Mouse (Mus musculus) liver, postnatal 0 days (tissue): ENCODE results near the gene Clic4. TPM values are rescaled to one million over a fixed set of nuclear protein-coding genes. Genes with fewer than 3 reads are reported as not detected.
A peak's percentile ranks its signal among the peaks of the same experiment; 100 is the strongest.

Source experiments
- ATAC-seq: fragments of 200-750 bp; cut with Nextera tagmentation; 2 replicates; pipeline ENCODE4 v1.8.0; 2017; ENCODE audit warnings: mild to moderate bottlenecking, moderate library complexity
- DNase-seq: peaks from one replicate; pipeline ENCODE4 v3.0.0-alpha.2; 2016
- H3K27ac ChIP-seq: fragments of 300-500 bp; sonication (generic); 2 replicates; pipeline ENCODE4 v1.5.1; 2014; ENCODE audit warnings: antibody characterized with exemption, moderate library complexity, mild to moderate bottlenecking, low read depth
- H3K27me3 ChIP-seq: fragments of 300-500 bp; sonication (generic); 2 replicates; pipeline ENCODE4 v1.6.1; 2014; ENCODE audit warnings: low read length, control low read depth, mixed read lengths; ENCODE audit not compliant: insufficient read depth
- H3K36me3 ChIP-seq: fragments of 300-500 bp; sonication (generic); replicated peaks from 2 replicates; pipeline ENCODE4 v1.6.1; 2014; ENCODE audit warnings: mild to moderate bottlenecking, control low read depth, low read length, moderate library complexity, mixed read lengths; ENCODE audit not compliant: insufficient read depth
- H3K4me1 ChIP-seq: fragments of 300-500 bp; sonication (generic); 2 replicates; pipeline ENCODE4 v1.6.1; 2014; ENCODE audit warnings: antibody characterized with exemption, mild to moderate bottlenecking, control low read depth; ENCODE audit not compliant: insufficient read depth
- H3K4me2 ChIP-seq: fragments of 300-500 bp; sonication (generic); 2 replicates; pipeline ENCODE4 v1.6.1; 2014; ENCODE audit warnings: low read depth, mild to moderate bottlenecking, low read length, moderate library complexity, mixed read lengths
- H3K4me3 ChIP-seq: fragments of 300-500 bp; sonication (generic); 2 replicates; pipeline ENCODE4 v1.5.1; 2014; ENCODE audit warnings: low read depth, low read length
- H3K9ac ChIP-seq: fragments of 300-500 bp; sonication (generic); replicated peaks from 2 replicates; pipeline ENCODE4 v1.6.1; 2014; ENCODE audit warnings: mild to moderate bottlenecking, moderate library complexity
- H3K9me3 ChIP-seq: fragments of 300-500 bp; sonication (generic); 2 replicates; pipeline ENCODE4 v1.6.1; 2016; ENCODE audit warnings: mild to moderate bottlenecking, control low read depth, low read length, mixed read lengths
- CTCF ChIP-seq: sonication (generic); IDR thresholded peaks from 2 replicates; pipeline ENCODE4 v1.5.1; 2016; ENCODE audit warnings: antibody characterized with exemption, low read depth
- EP300 ChIP-seq: IDR thresholded peaks from 2 replicates; pipeline ENCODE4 v1.6.1; 2016; ENCODE audit warnings: antibody characterized with exemption, low read depth, mild to moderate bottlenecking
- WGBS: fragments of 180-500 bp; shearing (Covaris S2); extraction: QIAGEN DNeasy Blood & Tissue Kit; methylation state at CpG from one replicate; pipeline ENCODE4 v1.1.7; 2014; ENCODE audit not compliant: insufficient replicate concordance; 5-methylcytosine and 5-hydroxymethylcytosine counted together
- polyA plus RNA-seq: library from polyadenylated mRNA; unstranded; fragments of >200 nt; fragmentation: Nextera tagmentation; extraction: Ambion mirVana; gene quantifications from 2 replicates; pipeline ENCODE4 v1.2.1, GENCODE M21; 2015

Gene Clic4
- polyA plus RNA-seq, 1 experiment from 2014 or later, result 64.6 TPM

DNA sequence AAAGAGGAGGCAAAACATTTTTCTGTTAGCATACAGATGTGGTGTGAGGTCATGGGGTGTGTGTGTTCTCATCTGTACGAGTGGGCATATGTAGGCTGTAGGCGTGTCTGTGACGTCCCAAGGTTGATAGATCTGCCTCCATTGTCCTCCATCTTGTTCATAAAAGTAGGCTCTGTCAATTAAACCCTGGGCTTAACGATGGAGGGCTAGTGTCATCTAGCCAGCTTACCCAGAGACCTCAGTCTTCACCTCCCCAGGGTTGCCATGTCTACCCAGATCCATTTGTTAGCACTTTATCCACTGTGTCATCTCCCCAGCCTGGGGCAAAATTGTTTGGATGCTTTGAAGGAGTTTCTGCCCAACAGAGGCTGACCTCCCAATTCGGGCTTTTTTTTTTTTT, 67.9 kb downstream of the Clic4 start:
- TF ChIP-seq EP300, result no peak
- TF ChIP-seq CTCF, result no peak
- ATAC-seq, result no peak
- Histone ChIP-seq H3K4me3 (no peak overlapping the region), H3K4me1 (peaks cover 19% of the 10 kb centered on the region), H3K27ac (no peak overlapping the region), H3K36me3 (no peaks in the 10 kb centered on the region), H3K27me3 (peaks cover 8% of the 10 kb centered on the region; the same call in 1 of the 2 replicates), H3K4me2 (no peak overlapping the region), H3K9me3 (no peaks in the 10 kb centered on the region), H3K9ac (no peak overlapping the region)
- WGBS, result 41% methylated on average over 5 of the region's 5 CpGs
- no peak for DNase-seq

DNA sequence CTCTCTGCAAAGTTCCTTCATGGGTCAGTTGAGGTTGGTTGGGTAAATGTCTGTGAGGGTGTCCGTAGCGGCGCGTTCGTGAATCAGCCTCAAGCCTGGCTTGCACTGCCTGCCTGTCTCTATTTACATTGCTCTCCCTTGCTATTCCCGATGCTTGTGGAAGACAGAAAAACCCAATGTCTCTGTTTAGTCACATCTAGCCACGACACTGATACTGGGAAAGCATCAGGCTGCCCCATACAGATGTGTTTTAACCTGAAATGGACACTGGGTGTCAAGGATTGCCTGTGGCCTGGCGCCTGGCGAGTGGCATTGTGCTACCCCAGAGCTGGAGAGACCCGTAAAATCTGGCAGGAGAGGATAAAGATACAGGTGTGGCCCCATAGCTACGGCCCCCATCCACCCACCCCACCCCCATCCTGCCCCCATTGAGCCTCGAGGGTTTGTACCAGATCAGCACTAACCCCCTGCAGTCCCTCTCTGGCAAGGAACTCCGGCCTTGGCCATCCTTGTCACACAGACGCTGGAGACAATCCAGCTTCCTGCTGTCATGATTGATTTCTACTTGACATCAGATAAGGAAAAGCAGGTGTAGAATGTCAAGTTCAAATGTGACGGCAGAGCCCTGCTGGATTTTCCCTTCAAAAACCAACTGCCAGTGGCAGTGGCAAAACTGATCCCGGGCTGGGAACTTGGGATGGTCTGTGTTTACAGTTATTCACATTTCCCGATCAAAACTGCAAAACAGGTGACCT, 68.6 kb downstream of the Clic4 start:
- TF ChIP-seq CTCF (no peak), EP300 (no peak)
- Histone ChIP-seq H3K9ac (no peak overlapping the region; the same call in 1 of the 2 replicates), H3K27ac (peak overlapping the region; percentile 74), H3K36me3 (no peaks in the 10 kb centered on the region), H3K27me3 (peaks cover 8% of the 10 kb centered on the region; the same call in 1 of the 2 replicates), H3K4me2 (peak overlapping the region; percentile 66), H3K9me3 (no peaks in the 10 kb centered on the region), H3K4me1 (peaks cover 19% of the 10 kb centered on the region), H3K4me3 (peak overlapping the region; percentile 32; the same call in 1 of the 2 replicates)
- 20% methylated on average over 17 of the region's 17 CpGs for WGBS
- DNase-seq (no peak), ATAC-seq (no peak; the same call in 1 of the 2 replicates)

DNA sequence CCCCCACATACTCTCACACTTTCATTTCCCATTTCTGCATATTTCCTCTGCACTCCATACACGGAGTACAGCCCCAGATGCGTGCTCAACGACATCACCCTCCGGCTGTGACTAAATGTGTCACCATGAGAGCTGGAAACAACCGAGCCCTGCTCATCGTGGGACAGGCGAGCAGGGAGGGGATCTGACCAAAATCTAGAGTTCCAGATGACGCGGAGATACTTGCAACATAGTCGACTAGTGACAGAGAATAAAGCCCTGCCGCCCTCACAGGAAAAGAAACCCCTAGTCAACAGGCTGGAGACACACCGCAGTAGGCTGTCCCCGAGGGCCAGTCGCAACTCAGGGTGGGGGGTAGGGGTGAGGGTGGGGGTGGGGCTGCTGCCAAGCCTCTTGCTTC, 69.3 kb downstream of the Clic4 start:
- no peaks in the 10 kb centered on the region for H3K9me3 ChIP-seq
- WGBS, result under 1% methylated on average over 14 of the region's 14 CpGs
- ATAC-seq (peak; percentile 66), DNase-seq (peak; percentile 62)
- peak overlapping the region; percentile 39 for H3K9ac ChIP-seq
- H3K4me3 ChIP-seq, result peak overlapping the region; percentile 32
- H3K4me2 ChIP-seq, result peak overlapping the region; percentile 66
- H3K27ac ChIP-seq, result peak overlapping the region; percentile 74
- TF ChIP-seq EP300 (no peak), CTCF (no peak)
- H3K36me3 ChIP-seq, result no peaks in the 10 kb centered on the region
- H3K27me3 ChIP-seq, result peaks cover 8% of the 10 kb centered on the region; the same call in 1 of the 2 replicates
- H3K4me1 ChIP-seq, result peaks cover 19% of the 10 kb centered on the region

DNA sequence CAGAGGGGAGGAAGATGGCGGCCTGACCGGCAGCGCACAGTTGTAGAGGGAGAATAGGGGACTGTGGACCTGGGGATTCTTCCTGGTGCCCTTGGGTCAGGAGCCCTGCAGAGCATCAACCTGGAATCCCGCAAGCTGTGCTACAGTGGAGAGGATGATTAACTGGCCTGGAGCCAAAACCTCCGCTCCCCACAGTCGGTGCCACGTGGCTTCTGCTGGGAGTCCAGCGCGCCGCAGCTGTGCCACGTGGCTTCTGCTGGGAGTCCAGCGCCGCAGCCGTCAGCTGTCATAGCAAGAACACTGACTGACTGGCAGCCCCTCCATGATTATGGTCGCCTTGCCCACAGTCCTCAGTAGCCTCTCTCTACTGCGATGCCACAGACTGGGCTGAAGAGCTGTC, 70.8 kb downstream of the Clic4 start:
- H3K27ac ChIP-seq, result no peak overlapping the region
- no peak overlapping the region for H3K9ac ChIP-seq
- DNase-seq (no peak), ATAC-seq (no peak)
- no peak overlapping the region for H3K4me2 ChIP-seq
- no peaks in the 10 kb centered on the region for H3K36me3 ChIP-seq
- no peaks in the 10 kb centered on the region for H3K9me3 ChIP-seq
- no peak overlapping the region for H3K4me3 ChIP-seq
- H3K4me1 ChIP-seq, result peaks cover 17% of the 10 kb centered on the region
- TF ChIP-seq EP300 (no peak), CTCF (no peak)
- peaks cover 8% of the 10 kb centered on the region; the same call in 1 of the 2 replicates for H3K27me3 ChIP-seq
- 87% methylated on average over 16 of the region's 16 CpGs for WGBS

DNA sequence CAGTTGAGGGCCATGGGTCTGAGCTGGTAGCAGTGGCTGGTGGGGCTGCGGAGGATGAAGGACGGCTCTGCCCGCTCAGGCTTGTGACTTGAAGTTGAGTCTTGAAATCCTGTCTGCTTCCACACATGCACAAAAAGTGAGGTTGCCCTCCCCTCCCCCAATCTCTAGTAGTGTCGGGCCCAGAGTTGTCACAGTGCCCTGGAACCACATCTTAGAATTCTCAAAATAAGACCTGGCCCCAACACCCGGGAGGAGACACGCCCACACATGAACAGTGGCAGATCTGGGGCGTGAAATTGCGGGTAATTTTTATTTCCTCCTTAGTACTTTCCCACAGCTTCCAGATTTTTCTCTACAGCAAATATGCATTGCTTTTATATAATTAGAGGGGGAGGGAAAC, 74.8 kb downstream of the Clic4 start:
- H3K27me3 ChIP-seq, result 0 out of 2 replicates have a peak, but pooled peaks cover 5% of the 10 kb centered on the region
- H3K4me1 ChIP-seq, result no peaks in the 10 kb centered on the region
- H3K27ac ChIP-seq, result no peak overlapping the region
- no peaks in the 10 kb centered on the region for H3K36me3 ChIP-seq
- H3K9ac ChIP-seq, result no peak overlapping the region
- H3K4me2 ChIP-seq, result no peak overlapping the region
- ATAC-seq, result no peak
- no peak overlapping the region for H3K4me3 ChIP-seq
- no peak for TF ChIP-seq CTCF
- TF ChIP-seq EP300, result no peak
- DNase-seq, result no peak
- WGBS, result 56% methylated on average over 8 of the region's 8 CpGs
- H3K9me3 ChIP-seq, result 0 out of 2 replicates have a peak, but pooled peaks cover 3% of the 10 kb centered on the region

DNA sequence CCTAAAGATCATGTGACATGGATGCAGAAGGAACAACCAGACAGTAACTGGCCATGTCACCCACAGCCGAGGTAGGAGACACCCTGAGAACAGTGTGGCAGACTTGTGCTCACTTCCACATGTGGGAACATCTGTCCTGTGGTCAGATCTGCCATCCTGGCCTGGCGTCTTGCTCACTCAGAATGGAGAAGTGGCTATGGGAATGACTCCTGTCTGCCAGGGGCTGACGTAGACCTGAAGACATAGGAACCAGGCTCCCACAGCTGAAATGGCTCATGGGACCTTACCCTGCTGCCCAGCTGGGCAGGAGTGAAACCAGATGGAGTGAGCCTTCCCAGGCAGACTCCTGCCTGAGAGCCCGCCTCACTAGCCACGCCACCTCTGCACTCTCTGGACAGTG, 79.8 kb downstream of the Clic4 start:
- ATAC-seq, result peak; percentile 31; the same call in 1 of the 2 replicates
- WGBS, result 40% methylated on average over 5 of the region's 5 CpGs

More for the DNA sequence above, 79.8 kb downstream of the Clic4 start:
- 0 out of 2 replicates have a peak, but pooled peaks cover 2% of the 10 kb centered on the region for H3K27me3 ChIP-seq
- TF ChIP-seq EP300, result no peak
- no peak for TF ChIP-seq CTCF
- H3K36me3 ChIP-seq, result no peaks in the 10 kb centered on the region
- H3K4me3 ChIP-seq, result no peak overlapping the region
- 0 out of 2 replicates have a peak, but pooled peaks cover 3% of the 10 kb centered on the region for H3K9me3 ChIP-seq
- H3K4me1 ChIP-seq, result no peaks in the 10 kb centered on the region
- H3K9ac ChIP-seq, result no peak overlapping the region
- no peak overlapping the region for H3K4me2 ChIP-seq
- no peak for DNase-seq
- no peak overlapping the region for H3K27ac ChIP-seq
